Mouse (Mus musculus): ENCODE results near the gene Tnfrsf21.

Gene Tnfrsf21

DNA sequence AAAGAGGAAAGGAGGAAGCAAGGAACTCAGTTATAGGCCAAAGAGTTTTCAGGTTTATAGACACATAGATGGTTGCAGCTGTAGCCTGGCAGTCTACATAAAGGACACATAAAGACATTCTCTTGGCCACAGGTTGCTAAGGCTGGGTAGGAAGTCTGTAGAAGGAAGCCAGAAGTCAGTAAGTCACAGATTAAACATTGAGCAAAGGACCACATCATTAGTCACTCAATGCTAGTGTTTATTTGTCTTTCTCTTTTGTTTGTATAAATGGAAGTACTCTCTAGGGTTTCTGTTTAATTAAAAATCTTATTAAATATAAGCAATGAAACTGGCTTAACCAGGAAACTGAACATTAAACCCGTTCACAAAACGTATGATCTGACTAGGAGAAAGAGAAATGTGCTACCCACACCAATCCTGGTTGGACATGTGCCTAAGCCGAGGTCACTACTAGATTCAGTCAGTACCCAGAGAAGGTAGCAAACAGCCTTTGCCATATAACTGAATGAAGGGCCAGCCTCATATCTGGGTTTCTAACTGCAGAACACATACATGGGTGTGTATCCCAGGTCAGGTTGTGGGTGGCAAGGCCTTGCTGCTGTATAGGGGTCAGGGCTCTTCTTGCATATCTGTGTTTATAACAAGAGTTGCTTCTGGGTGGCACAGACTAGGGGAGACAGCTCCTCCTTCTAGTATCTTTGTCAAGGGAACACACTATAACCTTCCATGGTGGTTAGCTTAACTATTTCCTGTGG is 113.9 kb downstream of the Tnfrsf21 start:
- no peak for DNase-seq (ENCODE audit: low spot score)

DNA sequence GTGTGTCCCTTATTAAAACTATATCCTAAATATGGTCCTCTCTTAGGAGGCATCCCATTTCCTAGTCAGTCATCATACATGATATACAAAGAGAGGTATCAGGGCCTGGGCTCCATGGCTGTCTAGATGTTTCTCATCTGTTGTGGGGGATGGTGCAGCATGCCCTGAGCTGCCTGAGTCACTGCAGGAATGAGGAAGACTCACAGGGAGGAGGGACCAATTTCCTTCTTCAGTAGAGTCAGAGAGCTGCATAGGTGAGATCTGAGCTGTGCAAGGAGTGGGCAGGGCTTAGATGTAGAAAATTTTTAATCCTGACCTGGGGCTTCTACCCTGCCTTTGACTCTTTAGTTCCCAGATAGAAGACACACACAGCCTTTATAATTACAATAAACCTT is 114.5 kb downstream of the Tnfrsf21 start:
- no peak for DNase-seq (ENCODE audit: low spot score)

DNA sequence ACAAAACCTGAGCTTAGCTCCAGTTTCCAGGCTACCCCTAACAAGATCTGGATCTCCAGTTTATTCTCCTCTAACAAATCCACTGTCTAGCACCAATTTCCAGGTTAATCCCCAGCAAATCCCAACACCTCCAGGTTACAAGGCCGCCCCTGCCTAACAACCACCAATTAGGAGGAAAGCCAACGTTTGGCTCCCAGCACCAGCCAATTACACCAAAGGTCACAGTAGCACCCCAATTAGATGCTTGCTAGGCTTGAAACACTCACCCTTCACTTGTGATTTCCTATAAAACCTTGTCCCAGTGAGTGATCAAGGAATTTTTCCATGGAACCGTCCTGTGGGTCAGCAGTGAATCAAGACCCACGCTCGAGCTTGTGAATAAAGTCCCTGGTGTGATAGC is 116.1 kb downstream of the Tnfrsf21 start:
- DNase-seq (ENCODE audit: low spot score) = no peak

DNA sequence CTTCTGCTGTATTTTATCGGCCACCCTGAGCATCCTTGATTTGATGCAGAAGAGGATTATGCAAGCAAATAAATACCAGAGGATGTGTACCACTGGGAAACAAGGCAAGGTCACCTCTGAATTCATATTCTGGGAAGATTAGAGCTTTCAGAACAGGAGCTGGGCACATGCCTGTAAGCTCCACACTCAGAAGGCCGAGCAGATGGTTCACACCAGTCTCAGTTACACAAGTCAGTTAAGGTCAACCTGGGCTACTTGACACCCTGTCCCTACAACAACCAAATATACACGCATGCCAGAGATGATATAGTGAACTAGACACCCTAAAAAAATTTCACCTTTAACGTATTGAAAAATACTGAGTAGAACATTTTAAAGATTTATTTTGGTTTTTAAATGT is 116.8 kb downstream of the Tnfrsf21 start:
- no peak for DNase-seq (ENCODE audit: low spot score)

DNA sequence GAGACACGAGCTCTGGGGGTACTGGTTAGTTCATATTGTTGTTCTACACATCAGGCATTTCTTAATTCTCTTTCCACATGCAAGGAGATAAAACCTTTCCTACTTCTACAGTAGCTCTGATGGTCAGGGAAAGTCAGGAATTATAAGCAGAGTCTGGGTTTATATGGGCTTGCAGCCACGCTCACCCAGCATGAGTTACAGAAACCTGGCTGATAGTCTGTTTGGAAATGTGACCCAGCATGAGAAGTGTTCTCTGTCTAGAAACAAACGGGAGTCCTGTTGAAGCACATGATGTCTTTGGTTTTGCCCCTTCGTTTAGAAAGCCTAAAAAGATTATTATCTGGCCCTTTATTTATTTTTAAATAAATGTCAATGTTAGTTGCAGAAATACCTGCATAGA is 118.6 kb downstream of the Tnfrsf21 start:
- DNase-seq (ENCODE audit: low spot score) = no peak

DNA sequence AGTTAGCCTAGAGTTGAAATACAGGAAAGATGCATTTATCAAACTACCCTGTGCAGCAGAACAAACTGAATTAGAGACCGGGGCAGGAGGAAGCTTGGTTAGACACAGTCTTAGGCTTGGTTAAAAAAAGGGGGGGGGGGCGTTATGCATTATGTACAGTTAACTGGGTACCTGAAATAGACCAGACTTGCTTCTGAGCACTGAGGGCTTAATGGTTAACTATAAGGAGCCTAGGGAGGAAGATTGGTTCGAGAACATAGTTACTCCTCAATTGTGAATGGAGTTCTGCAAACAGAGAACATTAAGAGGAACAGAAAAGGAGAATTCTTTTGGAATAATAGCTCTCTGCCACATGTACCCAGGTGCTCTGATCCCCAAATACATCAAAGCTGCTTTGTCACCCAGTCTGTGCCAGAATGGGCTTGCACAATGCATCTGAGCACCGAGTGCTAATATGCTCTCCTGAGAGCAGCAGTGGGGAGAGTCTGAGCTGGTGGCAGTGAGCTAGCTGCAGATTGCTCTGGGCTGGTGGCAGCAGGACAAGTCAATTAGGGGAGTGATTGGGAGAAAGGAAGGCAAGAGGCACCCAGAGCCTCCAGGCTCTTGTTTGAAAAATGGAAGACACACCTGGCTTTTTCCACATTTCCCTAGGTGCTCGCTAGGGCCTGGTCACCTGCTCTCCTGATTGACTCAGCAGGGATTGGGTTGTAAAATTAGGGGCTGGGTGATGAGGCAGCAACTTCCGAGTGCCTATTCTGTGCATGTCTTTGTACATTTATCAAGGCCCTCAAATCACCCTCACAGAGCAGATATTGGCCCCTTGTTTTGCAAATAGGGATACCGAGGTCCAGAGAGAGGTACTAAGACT is 119.3 kb downstream of the Tnfrsf21 start:
- DNase-seq (ENCODE audit: low spot score) = no peak

DNA sequence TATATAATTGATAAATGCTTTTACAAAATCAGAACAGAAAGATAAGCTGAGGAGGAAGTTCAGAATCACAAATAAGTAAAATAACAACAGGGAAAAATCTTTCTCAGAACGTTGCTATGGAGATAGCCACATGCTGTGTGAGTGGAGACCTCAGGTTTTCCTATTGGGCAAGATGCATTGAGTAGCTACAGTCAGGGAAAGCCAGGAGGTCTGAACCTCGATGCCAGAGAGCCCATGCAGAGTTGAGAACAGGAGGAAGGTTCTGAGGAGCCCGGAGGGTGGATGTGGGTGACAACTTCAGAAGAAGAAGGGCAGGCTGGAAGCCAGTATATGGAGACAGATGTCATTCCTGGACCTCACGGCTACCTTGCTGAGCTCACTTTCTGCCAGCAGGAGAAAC is 120.4 kb downstream of the Tnfrsf21 start:
- DNase-seq (ENCODE audit: low spot score) = no peak

DNA sequence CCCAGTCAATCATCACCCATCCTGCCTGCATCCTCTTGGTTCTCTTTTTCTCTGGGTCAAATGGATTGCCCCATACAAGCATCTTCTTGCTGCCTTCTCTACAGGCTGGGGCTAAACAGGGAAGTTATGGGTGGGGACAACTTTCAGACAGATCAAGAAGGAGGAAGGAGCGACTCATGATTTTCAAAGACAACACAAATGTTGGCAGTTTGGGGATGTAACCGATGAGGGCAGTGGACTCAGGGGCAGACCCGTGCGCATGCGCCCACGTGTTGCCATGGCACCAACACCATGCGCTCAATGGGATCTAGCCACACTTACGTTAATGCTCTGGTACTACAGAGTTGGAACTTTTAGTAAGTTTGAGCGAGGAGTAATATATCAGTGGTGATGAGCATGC is 121.5 kb downstream of the Tnfrsf21 start:
- no peak for DNase-seq (ENCODE audit: low spot score)

DNA sequence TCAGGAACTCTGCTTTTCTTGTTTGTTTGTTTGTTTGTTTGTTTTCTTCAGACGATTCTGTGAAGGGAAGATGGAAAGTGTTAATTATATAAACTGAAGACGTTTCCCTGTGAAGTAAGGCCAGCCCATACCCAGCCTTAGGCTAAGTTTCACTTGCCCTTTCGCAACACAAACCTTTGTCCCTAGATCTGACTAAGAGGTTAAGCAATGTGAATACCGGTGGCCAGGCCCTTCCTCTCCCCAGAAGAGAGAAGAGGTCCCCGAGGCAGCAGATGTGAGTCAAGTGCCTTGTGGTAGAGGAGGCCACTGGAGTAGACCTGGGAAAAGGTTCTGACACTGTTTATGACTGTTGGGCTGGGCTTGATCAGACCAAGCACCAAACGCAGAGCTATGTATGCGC is 122.0 kb downstream of the Tnfrsf21 start:
- DNase-seq (ENCODE audit: low spot score) = no peak

Measured in embryo, embryonic 10.5 days (tissue).